Mouse (Mus musculus) liver, embryonic 14.5 days (tissue): ENCODE data around the gene Nmrk1. TPM values are rescaled to one million over a fixed set of nuclear protein-coding genes. Genes with fewer than 3 reads are reported as not detected.

Experiments
- ATAC-seq: fragments of 200-750 bp; cut with Nextera tagmentation; 2 replicates; pipeline ENCODE4 v1.8.0; 2017; ENCODE audit warnings: moderate number of reproducible peaks, mild to moderate bottlenecking, moderate library complexity; ENCODE audit not compliant: insufficient read depth
- DNase-seq, 3 experiments: peaks; one replicate each; pipeline ENCODE4 v3.0.0-alpha.2; 2012 to 2013; ENCODE audit warnings: low read depth in 3 of 3, low spot score in 3 of 3
- H3K27ac ChIP-seq: fragments of 300-500 bp; sonication (generic); 2 replicates; pipeline ENCODE4 v1.5.1; 2014; ENCODE audit warnings: moderate library complexity, mild to moderate bottlenecking, control low read depth, inconsistent platforms
- H3K27me3 ChIP-seq: fragments of 300-500 bp; sonication (generic); 2 replicates; pipeline ENCODE4 v1.6.1; 2014; ENCODE audit warnings: mild to moderate bottlenecking, low read length, moderate library complexity; ENCODE audit not compliant: control insufficient read depth, insufficient read depth
- H3K36me3 ChIP-seq: fragments of 300-500 bp; sonication (generic); replicated peaks from 2 replicates; pipeline ENCODE4 v1.6.1; 2014; ENCODE audit warnings: low read depth; ENCODE audit not compliant: control insufficient read depth, insufficient read depth
- H3K4me1 ChIP-seq, 2 experiments: fragments of 200-500 bp in 1 of 2; fragments of 300-500 bp in 1 of 2; sonication (generic) in 1 of 2; replicated peaks; 2 replicates each; pipeline ENCODE4 v1.6.1; 2012 to 2014; ENCODE audit warnings: antibody characterized with exemption in 1 of 2, inconsistent platforms in 1 of 2, low read length in 1 of 2; ENCODE audit not compliant: control insufficient read depth in 2 of 2, insufficient read depth in 2 of 2
- H3K4me2 ChIP-seq: fragments of 300-500 bp; sonication (generic); 2 replicates; pipeline ENCODE4 v1.6.1; 2014; ENCODE audit warnings: low read depth, mild to moderate bottlenecking, control low read depth, moderate library complexity
- H3K4me3 ChIP-seq, 2 experiments: fragments of 200-500 bp in 1 of 2; fragments of 300-500 bp in 1 of 2; sonication (generic) in 1 of 2; 2 replicates each; pipeline ENCODE4 v1.5.1; 2012 to 2014; ENCODE audit warnings: low read depth in 2 of 2, low read length in 2 of 2, mild to moderate bottlenecking in 2 of 2, control low read depth in 1 of 2, inconsistent platforms in 1 of 2, moderate library complexity in 1 of 2; ENCODE audit not compliant: insufficient read depth in 1 of 2
- H3K9ac ChIP-seq: fragments of 300-500 bp; sonication (generic); replicated peaks from 2 replicates; pipeline ENCODE4 v1.6.1; 2014; ENCODE audit warnings: mild to moderate bottlenecking, control low read depth, moderate library complexity
- H3K9me3 ChIP-seq: fragments of 300-500 bp; sonication (generic); 2 replicates; pipeline ENCODE4 v1.6.1; 2016; ENCODE audit warnings: low read length, mixed read lengths; ENCODE audit not compliant: control insufficient read depth
- CTCF ChIP-seq: IDR thresholded peaks from 2 replicates; pipeline ENCODE4 v1.5.1; 2016; ENCODE audit warnings: antibody characterized with exemption, low read depth, control low read depth
- EP300 ChIP-seq: IDR thresholded peaks from 2 replicates; pipeline ENCODE4 v1.6.1; 2016; ENCODE audit warnings: antibody characterized with exemption, low read depth
- WGBS: fragments of 180-500 bp; shearing (Covaris S2); extraction: QIAGEN DNeasy Blood & Tissue Kit; methylation state at CpG from one replicate; pipeline ENCODE4 v1.1.7; 2014; ENCODE audit not compliant: insufficient replicate concordance; 5-methylcytosine and 5-hydroxymethylcytosine counted together
- polyA plus RNA-seq, 2 experiments: library from polyadenylated mRNA; depleted of rRNA in 1 of 2; stranded (reverse) in 1 of 2; unstranded in 1 of 2; fragments of >200 nt; fragmentation: Nextera tagmentation in 1 of 2; extraction: Ambion mirVana in 1 of 2; gene quantifications; 2 replicates each; pipeline versions ENCODE4 v1.2.1 to v1.2.3; 2012 to 2014

Nmrk1 gene
- polyA plus RNA-seq, 2 experiments, result 2.6 to 3.5 TPM

DNA sequence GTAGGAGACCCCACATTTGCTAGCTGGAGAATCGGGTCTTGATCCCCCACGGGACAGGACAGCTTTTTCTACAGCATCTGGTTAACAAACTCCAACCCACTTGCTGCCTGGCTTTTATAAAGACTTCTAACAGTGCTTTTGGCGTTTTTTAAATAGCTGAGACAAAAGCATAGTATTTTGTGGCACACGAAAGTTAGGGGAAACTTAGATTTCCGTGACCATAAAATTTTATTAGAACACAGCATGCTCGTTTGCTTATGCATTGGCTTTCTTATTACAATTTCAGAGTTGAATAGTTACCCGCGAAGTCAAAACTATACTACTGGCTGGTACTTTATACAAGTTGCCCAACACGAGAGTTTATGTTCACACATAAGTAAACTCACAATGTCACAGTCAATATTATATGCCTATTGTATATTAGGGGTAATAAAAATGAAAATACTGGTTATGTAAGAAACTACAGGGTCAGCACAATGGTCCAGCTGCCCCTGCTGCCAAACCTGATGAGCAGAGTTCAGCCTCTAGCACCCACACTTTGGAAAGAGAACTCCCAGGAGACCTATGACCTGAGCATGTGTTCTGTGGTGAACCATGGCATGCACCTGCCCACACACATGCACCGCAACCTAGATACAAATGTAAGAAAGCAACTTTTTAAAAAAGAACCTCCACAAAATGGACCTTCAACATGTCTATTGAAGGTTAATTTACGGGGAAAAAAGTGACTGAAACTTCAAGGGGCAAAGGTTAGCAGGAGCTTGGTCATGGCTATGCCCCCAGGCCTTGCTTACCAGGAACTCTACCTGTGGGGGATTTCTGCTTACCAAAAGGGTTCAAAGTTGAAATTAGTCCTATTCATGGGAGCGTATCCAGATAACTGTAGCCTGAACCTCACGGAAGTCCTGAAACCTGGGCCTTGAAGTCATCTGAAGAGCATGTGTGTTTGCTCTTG is 758 bp downstream of the Nmrk1 start:
- TF ChIP-seq CTCF, result no peak
- no peak for TF ChIP-seq EP300
- H3K36me3 ChIP-seq, result no peaks in the 10 kb centered on the region
- peak overlapping the region; percentile 62 for H3K9ac ChIP-seq
- 51% methylated on average over 13 of the region's 13 CpGs for WGBS
- ATAC-seq (no peak), DNase-seq (no peak)
- no peak overlapping the region for H3K27ac ChIP-seq
- peak overlapping the region; percentile 72 to 80 for H3K4me3 ChIP-seq
- no peaks in the 10 kb centered on the region for H3K9me3 ChIP-seq
- H3K27me3 ChIP-seq, result no peaks in the 10 kb centered on the region
- H3K4me2 ChIP-seq, result peak overlapping the region; percentile 93
- peaks cover 6 to 16% of the 10 kb centered on the region in 2 experiments for H3K4me1 ChIP-seq

DNA sequence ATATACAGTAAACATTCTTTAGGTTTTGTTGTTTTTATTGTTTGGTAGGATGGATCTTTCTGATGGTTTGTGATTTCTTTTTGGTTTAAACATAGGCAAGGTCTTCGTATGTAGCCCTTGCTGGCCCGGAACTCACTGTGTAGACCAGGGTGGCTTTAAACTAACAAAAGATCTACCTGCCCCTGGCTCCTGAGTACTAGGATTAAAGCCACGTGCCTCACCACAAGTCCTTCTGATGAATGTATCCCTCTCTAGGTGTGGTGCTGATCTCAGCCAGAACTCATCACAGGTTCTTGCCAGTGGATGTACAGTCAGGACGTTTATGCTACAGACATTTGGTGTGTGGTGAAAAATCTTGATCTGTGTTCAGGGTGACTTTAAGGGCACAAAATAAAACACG is 6.2 kb downstream of the Nmrk1 start:
- Histone ChIP-seq H3K9me3 (no peaks in the 10 kb centered on the region), H3K4me2 (no peak overlapping the region), H3K36me3 (no peaks in the 10 kb centered on the region), H3K9ac (no peak overlapping the region), H3K27me3 (no peaks in the 10 kb centered on the region), H3K4me3 (no peak overlapping the region), H3K4me1 (no peaks in the 10 kb centered on the region; a peak in 1 of 4 replicates), H3K27ac (no peak overlapping the region)
- WGBS, result 69% methylated on average over 5 of the region's 5 CpGs
- TF ChIP-seq EP300, result no peak
- TF ChIP-seq CTCF, result no peak
- ATAC-seq (no peak), DNase-seq (no peak)

DNA sequence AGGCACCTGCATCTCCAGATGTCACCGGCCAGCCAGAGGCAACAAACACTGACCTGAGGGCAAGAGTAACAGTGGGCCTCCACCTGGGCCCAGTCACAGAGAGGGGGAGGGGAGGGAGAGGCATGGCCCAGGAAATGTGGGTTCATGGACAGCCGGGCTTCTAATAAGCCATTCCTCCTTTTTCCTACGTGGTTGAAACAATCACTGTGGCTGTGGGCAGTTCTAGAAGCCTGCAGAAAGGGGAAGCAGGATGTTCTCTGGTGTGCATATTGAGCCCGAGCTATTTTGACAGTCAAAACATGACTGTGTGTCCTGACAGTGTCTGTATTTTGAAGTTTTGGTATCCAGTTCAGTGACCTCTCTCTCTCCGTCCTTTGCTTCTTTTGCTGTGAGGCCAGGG is 7.2 kb downstream of the Nmrk1 start:
- H3K4me2 ChIP-seq, result no peak overlapping the region
- DNase-seq, result no peak
- no peak for ATAC-seq

DNA sequence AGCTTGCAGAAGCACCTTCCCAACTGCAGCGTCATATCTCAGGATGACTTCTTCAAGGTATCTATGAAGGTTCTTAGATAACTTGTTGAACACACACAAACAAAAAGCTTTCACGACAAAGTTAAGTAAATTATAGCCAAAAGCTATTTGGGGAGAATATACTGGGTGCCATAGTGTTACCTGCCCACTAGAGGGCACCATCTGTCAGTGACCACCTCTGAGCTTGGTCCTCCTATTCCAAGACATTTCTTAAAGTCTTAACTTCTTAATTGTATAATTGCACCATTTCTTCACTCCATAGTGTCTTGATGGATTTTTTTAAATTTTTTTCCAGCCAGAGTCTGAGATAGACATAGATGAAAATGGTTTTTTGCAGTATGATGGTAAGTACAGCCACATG is 7.8 kb downstream of the Nmrk1 start:
- DNase-seq (no peak), ATAC-seq (no peak)
- Histone ChIP-seq H3K9ac (no peak overlapping the region), H3K4me2 (no peak overlapping the region), H3K27me3 (no peaks in the 10 kb centered on the region), H3K27ac (no peak overlapping the region), H3K9me3 (no peaks in the 10 kb centered on the region), H3K4me1 (peaks cover 12 to 15% of the 10 kb centered on the region in 2 experiments), H3K4me3 (no peak overlapping the region), H3K36me3 (no peaks in the 10 kb centered on the region)
- WGBS, result 36% methylated on average over 2 of the region's 2 CpGs
- TF ChIP-seq EP300, result no peak
- peak; percentile 79 for TF ChIP-seq CTCF

More for the DNA sequence above, 7.2 kb downstream of the Nmrk1 start:
- Histone ChIP-seq H3K9me3 (no peaks in the 10 kb centered on the region), H3K4me1 (peaks cover 7 to 9% of the 10 kb centered on the region in 2 experiments), H3K27ac (no peak overlapping the region), H3K9ac (no peak overlapping the region), H3K36me3 (no peaks in the 10 kb centered on the region), H3K27me3 (no peaks in the 10 kb centered on the region), H3K4me3 (no peak overlapping the region)
- no peak for TF ChIP-seq CTCF
- TF ChIP-seq EP300, result no peak
- 36% methylated on average over 5 of the region's 5 CpGs for WGBS

DNA sequence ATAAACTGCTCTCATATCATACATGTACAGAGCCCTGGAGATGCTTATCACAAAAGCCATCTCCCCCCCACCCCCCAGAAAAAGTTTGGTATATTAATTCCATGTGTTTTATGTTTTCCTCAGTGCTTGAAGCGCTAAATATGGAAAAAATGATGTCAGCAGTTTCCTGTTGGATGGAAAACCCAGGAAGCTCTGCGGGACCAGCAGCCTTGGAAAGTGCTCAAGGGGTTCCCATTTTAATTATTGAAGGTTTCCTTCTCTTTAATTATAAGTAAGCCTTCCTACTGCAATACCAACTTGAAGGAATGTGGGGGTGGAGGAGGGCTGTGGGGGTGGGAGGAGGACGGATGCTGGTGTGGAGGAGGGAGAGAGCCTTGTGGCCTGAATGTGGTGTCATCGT is 9.3 kb downstream of the Nmrk1 start:
- no peaks in the 10 kb centered on the region for H3K36me3 ChIP-seq
- H3K9me3 ChIP-seq, result no peaks in the 10 kb centered on the region
- no peaks in the 10 kb centered on the region for H3K27me3 ChIP-seq
- TF ChIP-seq CTCF (no peak), EP300 (no peak)
- H3K4me2 ChIP-seq, result no peak overlapping the region
- no peak overlapping the region for H3K9ac ChIP-seq
- no peak overlapping the region for H3K4me3 ChIP-seq
- H3K27ac ChIP-seq, result no peak overlapping the region
- WGBS, result 64% methylated on average over 4 of the region's 4 CpGs
- DNase-seq (no peak), ATAC-seq (no peak)
- H3K4me1 ChIP-seq, result peaks cover 21 to 23% of the 10 kb centered on the region in 2 experiments
